Mouse (Mus musculus) liver, embryonic 14.5 days (tissue): ENCODE results near the gene Anapc15. TPM values are rescaled to one million over a fixed set of nuclear protein-coding genes. Genes with fewer than 3 reads are reported as not detected.
A peak's percentile ranks its signal among the peaks of the same experiment; 100 is the strongest.

Experiments used
- ATAC-seq: fragments of 200-750 bp; cut with Nextera tagmentation; 2 replicates; pipeline ENCODE4 v1.8.0; 2017; ENCODE audit warnings: moderate number of reproducible peaks, mild to moderate bottlenecking, moderate library complexity; ENCODE audit not compliant: insufficient read depth
- DNase-seq, 3 experiments: peaks; one replicate each; pipeline ENCODE4 v3.0.0-alpha.2; 2012 to 2013; ENCODE audit warnings: low read depth in 3 of 3, low spot score in 3 of 3
- H3K27ac ChIP-seq: fragments of 300-500 bp; sonication (generic); 2 replicates; pipeline ENCODE4 v1.5.1; 2014; ENCODE audit warnings: moderate library complexity, mild to moderate bottlenecking, control low read depth, inconsistent platforms
- H3K27me3 ChIP-seq: fragments of 300-500 bp; sonication (generic); 2 replicates; pipeline ENCODE4 v1.6.1; 2014; ENCODE audit warnings: mild to moderate bottlenecking, low read length, moderate library complexity; ENCODE audit not compliant: control insufficient read depth, insufficient read depth
- H3K36me3 ChIP-seq: fragments of 300-500 bp; sonication (generic); replicated peaks from 2 replicates; pipeline ENCODE4 v1.6.1; 2014; ENCODE audit warnings: low read depth; ENCODE audit not compliant: control insufficient read depth, insufficient read depth
- H3K4me1 ChIP-seq, 2 experiments: fragments of 200-500 bp in 1 of 2; fragments of 300-500 bp in 1 of 2; sonication (generic) in 1 of 2; replicated peaks; 2 replicates each; pipeline ENCODE4 v1.6.1; 2012 to 2014; ENCODE audit warnings: antibody characterized with exemption in 1 of 2, inconsistent platforms in 1 of 2, low read length in 1 of 2; ENCODE audit not compliant: control insufficient read depth in 2 of 2, insufficient read depth in 2 of 2
- H3K4me2 ChIP-seq: fragments of 300-500 bp; sonication (generic); 2 replicates; pipeline ENCODE4 v1.6.1; 2014; ENCODE audit warnings: low read depth, mild to moderate bottlenecking, control low read depth, moderate library complexity
- H3K4me3 ChIP-seq, 2 experiments: fragments of 200-500 bp in 1 of 2; fragments of 300-500 bp in 1 of 2; sonication (generic) in 1 of 2; 2 replicates each; pipeline ENCODE4 v1.5.1; 2012 to 2014; ENCODE audit warnings: low read depth in 2 of 2, low read length in 2 of 2, mild to moderate bottlenecking in 2 of 2, control low read depth in 1 of 2, inconsistent platforms in 1 of 2, moderate library complexity in 1 of 2; ENCODE audit not compliant: insufficient read depth in 1 of 2
- H3K9ac ChIP-seq: fragments of 300-500 bp; sonication (generic); replicated peaks from 2 replicates; pipeline ENCODE4 v1.6.1; 2014; ENCODE audit warnings: mild to moderate bottlenecking, control low read depth, moderate library complexity
- H3K9me3 ChIP-seq: fragments of 300-500 bp; sonication (generic); 2 replicates; pipeline ENCODE4 v1.6.1; 2016; ENCODE audit warnings: low read length, mixed read lengths; ENCODE audit not compliant: control insufficient read depth
- CTCF ChIP-seq: IDR thresholded peaks from 2 replicates; pipeline ENCODE4 v1.5.1; 2016; ENCODE audit warnings: antibody characterized with exemption, low read depth, control low read depth
- EP300 ChIP-seq: IDR thresholded peaks from 2 replicates; pipeline ENCODE4 v1.6.1; 2016; ENCODE audit warnings: antibody characterized with exemption, low read depth
- WGBS: fragments of 180-500 bp; shearing (Covaris S2); extraction: QIAGEN DNeasy Blood & Tissue Kit; methylation state at CpG from one replicate; pipeline ENCODE4 v1.1.7; 2014; ENCODE audit not compliant: insufficient replicate concordance; 5-methylcytosine and 5-hydroxymethylcytosine counted together
- polyA plus RNA-seq, 2 experiments: library from polyadenylated mRNA; depleted of rRNA in 1 of 2; stranded (reverse) in 1 of 2; unstranded in 1 of 2; fragments of >200 nt; fragmentation: Nextera tagmentation in 1 of 2; extraction: Ambion mirVana in 1 of 2; gene quantifications; 2 replicates each; pipeline versions ENCODE4 v1.2.1 to v1.2.3; 2012 to 2014

Gene Anapc15
- polyA plus RNA-seq (2012; rRNA removed) (25.6 and 54.6 TPM in 2 replicates), polyA plus RNA-seq (2014; fragmentation: Nextera tagmentation; extraction: Ambion mirVana) (51.9 and 52.0 TPM in 2 replicates)

- no peak for DNase-seq
- Histone ChIP-seq H3K36me3 (no peaks in the 10 kb centered on the region), H3K27ac (no peak within 1 kb of the TSS), H3K4me1 (no peaks in the 10 kb centered on the region), H3K4me3 (no peak within 1 kb of the TSS), H3K27me3 (no peaks in the 10 kb centered on the region), H3K4me2 (no peak within 1 kb of the TSS), H3K9me3 (no peaks in the 10 kb centered on the region), H3K9ac (no peak within 1 kb of the TSS)
- no peak for ATAC-seq
- TF ChIP-seq CTCF (no peak), EP300 (no peak)
- WGBS: 32% methylated on average over 3 of the region's 3 CpGs
Measured at GRCm38 (mm10) chr7:101863415-101863814, at the start of gene Anapc15. Gene Anapc15, plus strand, starts transcription at chr7:101863715.

DNA sequence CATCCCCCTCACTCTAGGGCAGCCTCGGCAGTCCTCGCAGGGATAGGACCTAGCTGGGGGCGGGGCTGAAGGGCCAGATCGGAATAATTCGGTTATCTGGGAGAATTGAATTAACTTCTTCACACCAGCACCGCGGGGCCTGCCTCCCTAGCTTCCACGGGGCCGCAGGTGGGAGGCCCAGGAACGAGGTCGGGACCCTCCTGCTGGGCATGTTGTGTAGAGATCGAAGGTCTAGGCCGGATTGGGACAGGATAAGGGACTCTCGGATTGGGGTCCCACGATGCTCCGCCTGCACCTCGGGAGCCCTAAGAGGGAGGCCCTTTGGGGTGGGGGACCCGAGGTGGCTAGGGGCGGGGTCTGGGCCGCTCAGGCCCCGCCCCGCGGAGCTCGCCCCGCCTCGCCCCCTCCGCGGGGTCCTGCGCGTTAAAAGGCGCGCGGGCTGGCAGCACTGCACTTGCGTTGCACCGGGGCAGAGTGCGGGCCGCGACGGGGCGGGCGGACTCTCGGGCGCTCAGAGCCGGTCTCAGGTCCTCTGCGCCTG is 45.6 kb upstream of the Anapc15 start, which contains the start of gene Phox2a:
Gene Phox2a (plus strand): TSS at position 453 of the 541 bp plus-strand sequence.
- H3K27me3 ChIP-seq: peaks cover 62% of the 10 kb centered on the region
- H3K27ac ChIP-seq: no peak within 1 kb of the TSS
- H3K9me3 ChIP-seq: no peaks in the 10 kb centered on the region
- no peak for DNase-seq
- H3K4me3 ChIP-seq: no peak within 1 kb of the TSS
- no peak for TF ChIP-seq CTCF
- no peak for TF ChIP-seq EP300
- H3K36me3 ChIP-seq: no peaks in the 10 kb centered on the region
- H3K9ac ChIP-seq: no peak within 1 kb of the TSS
- no peaks in the 10 kb centered on the region for H3K4me1 ChIP-seq
- peak within 1 kb of the TSS; percentile 24 for H3K4me2 ChIP-seq
- no peak for ATAC-seq
- WGBS: 2% methylated on average over 35 of the region's 45 CpGs

DNA sequence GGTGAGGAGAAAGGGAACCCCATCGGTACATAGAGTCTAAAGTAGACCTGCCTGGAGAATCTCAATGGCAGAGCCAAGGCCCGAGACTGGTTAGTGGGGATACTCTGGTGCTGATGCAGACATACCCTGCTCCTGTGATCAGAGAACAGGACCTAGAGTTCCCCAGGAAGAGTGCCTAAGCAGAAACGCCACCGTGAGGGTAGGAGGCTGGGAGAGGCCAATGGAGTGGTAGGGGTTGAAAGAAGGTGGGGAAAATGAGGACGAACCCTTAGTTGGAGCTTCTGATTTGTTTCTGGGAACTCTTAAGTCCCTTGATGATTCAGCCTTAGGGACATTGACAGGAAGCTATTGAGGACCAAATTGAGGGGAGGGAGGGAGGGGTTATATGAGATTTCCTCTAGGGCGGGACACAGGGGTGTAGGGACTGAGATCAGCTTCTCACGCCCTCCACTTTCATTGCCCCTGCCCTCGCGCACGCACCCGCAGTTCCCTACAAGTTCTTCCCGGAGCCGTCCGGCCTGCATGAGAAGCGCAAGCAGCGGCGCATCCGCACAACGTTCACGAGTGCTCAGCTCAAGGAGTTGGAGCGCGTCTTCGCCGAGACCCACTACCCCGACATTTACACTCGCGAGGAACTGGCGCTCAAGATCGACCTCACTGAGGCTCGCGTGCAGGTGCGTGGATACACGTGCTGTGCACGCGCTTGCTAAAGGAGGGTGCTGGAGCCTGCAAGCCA is 43.1 kb upstream of the Anapc15 start:
- 3% methylated on average over 35 of the region's 35 CpGs for WGBS
- ATAC-seq (no peak), DNase-seq (no peak)
- H3K4me1 ChIP-seq: no peaks in the 10 kb centered on the region
- H3K36me3 ChIP-seq: no peaks in the 10 kb centered on the region
- no peak overlapping the region for H3K9ac ChIP-seq
- no peak for TF ChIP-seq CTCF
- no peak for TF ChIP-seq EP300
- H3K4me3 ChIP-seq: no peak overlapping the region
- peaks cover 68% of the 10 kb centered on the region for H3K27me3 ChIP-seq
- H3K27ac ChIP-seq: no peak overlapping the region
- no peak overlapping the region for H3K4me2 ChIP-seq
- H3K9me3 ChIP-seq: no peaks in the 10 kb centered on the region

- no peaks in the 10 kb centered on the region for H3K9me3 ChIP-seq
- H3K9ac ChIP-seq: no peak overlapping the region
- H3K27me3 ChIP-seq: peaks cover 67% of the 10 kb centered on the region
- peak overlapping the region in 1 of 2 experiments; percentile 37; a peak in 3 of 4 replicates for H3K4me3 ChIP-seq
- WGBS: under 1% methylated on average over 71 of the region's 71 CpGs
- ATAC-seq (peak; percentile 33; the same call in 1 of the 2 replicates), DNase-seq (no peak)
- H3K4me2 ChIP-seq: peak overlapping the region; percentile 56
- no peak for TF ChIP-seq CTCF
- no peak for TF ChIP-seq EP300
- H3K36me3 ChIP-seq: no peaks in the 10 kb centered on the region
- H3K4me1 ChIP-seq: no peaks in the 10 kb centered on the region
- no peak overlapping the region for H3K27ac ChIP-seq
Measured at GRCm38 (mm10) chr7:101821571-101822501, 41.7 kb upstream of the Anapc15 start.
